Mouse (Mus musculus): ENCODE measurements around the gene Cfap206.

DNA sequence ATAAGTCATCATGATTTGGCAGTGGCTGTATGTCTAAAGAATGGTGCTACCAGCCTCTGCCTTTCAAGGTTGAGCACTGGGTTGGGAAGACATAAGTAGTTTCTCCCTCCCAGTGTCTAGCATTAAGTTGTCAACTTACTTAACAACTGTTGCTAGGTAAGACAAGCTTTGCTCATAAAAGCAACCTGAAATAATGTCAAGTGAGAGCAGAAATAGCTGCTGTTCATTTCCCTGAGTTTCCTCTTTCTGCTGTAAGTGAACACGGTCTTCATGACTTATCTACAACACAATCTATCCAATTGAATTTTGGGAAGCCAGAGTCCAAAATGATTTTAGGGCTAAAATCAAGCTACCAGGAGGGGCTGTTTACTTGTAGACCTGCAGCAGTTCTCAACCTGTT, 26.2 kb upstream of the Cfap206 start, which contains the start of gene Gm136:
- TF ChIP-seq CHD2 (IDR thresholded peaks at IDR 0.05; ENCODE audit: low read depth, low read length) (no peak), MAFK (IDR thresholded peaks at IDR 0.05; ENCODE audit: insufficient read depth, low read depth, low read length) (no peak), HCFC1 (IDR thresholded peaks at IDR 0.05; ENCODE audit: borderline replicate concordance, insufficient read depth, low read length) (no peak), ZC3H11A (IDR thresholded peaks at IDR 0.05; ENCODE audit: borderline replicate concordance, low read depth, low read length) (no peak)
